In genomic region chr8:8624017-8624416, GRCm38 (mm10) we compare ENCODE assay signal across 20 mouse cellular contexts. TPM values are rescaled to one million over a fixed set of nuclear protein-coding genes. Genes with fewer than 3 reads are reported as not detected.
DNase-seq lines count a peak whose midpoint lies in the region; ATAC-seq and TF ChIP-seq lines count a peak whose summit lies in the region.
"Had no signal": no experiment of that assay in that cellular context is flagged by ENCODE, and none has a peak within 500 bp of the region (broad histone marks: within the 10 kb centered on the region; RNA-seq: fewer than 3 reads in every experiment).

No protein-coding gene starts in this region.

- no peak for TF ChIP-seq POLR2A in heart, adult 2 months (IDR thresholded peaks at IDR 0.05; ENCODE audit: insufficient read depth, low read depth, low read length)

- H3K9me3 ChIP-seq in forebrain, embryonic 14.5 days (replicated peaks; ENCODE audit: control insufficient read depth, low read length), result no peaks in the 10 kb centered on the region
- no peaks in the 10 kb centered on the region for H3K9me3 ChIP-seq in forebrain, embryonic 11.5 days (ENCODE audit: control insufficient read depth, low read length)
- no peaks in the 10 kb centered on the region for H3K9me3 ChIP-seq in kidney, embryonic 15.5 days (replicated peaks)
- H3K9me3 ChIP-seq in liver, postnatal 0 days (ENCODE audit: low read length), result no peaks in the 10 kb centered on the region
- H3K9me3 ChIP-seq: embryonic facial prominence, embryonic 15.5 days; heart, embryonic 12.5 days; hindbrain, embryonic 13.5 days; midbrain, embryonic 15.5 days; neural tube, embryonic 12.5 days had no signal

- no peak overlapping the region for H3K9ac ChIP-seq in forebrain, embryonic 14.5 days (ENCODE audit: low read length)
- no peak overlapping the region for H3K9ac ChIP-seq in forebrain, embryonic 11.5 days (ENCODE audit: low read length)
- no peak overlapping the region for H3K9ac ChIP-seq in heart, adult 2 months (ENCODE audit: low read depth, low read length)
- no peak overlapping the region for H3K9ac ChIP-seq in kidney, embryonic 15.5 days
- H3K9ac ChIP-seq in liver, postnatal 0 days (replicated peaks), result no peak overlapping the region
- H3K9ac ChIP-seq: embryonic facial prominence, embryonic 15.5 days; heart, embryonic 12.5 days; hindbrain, embryonic 13.5 days; midbrain, embryonic 15.5 days; neural tube, embryonic 12.5 days had no signal

- 55% methylated on average over 7 of the region's 7 CpGs for WGBS in forebrain, embryonic 14.5 days
- WGBS in forebrain, embryonic 11.5 days, result 67% methylated on average over 7 of the region's 7 CpGs
- WGBS in heart, adult 2 months, result 45% methylated on average over 7 of the region's 7 CpGs
- WGBS in kidney, embryonic 15.5 days, result 43% methylated on average over 7 of the region's 7 CpGs
- 59% methylated on average over 7 of the region's 7 CpGs for WGBS in liver, postnatal 0 days (ENCODE audit: insufficient replicate concordance)

- no peaks in the 10 kb centered on the region for H3K27me3 ChIP-seq in forebrain, embryonic 14.5 days (replicated peaks; ENCODE audit: control insufficient read depth, insufficient read depth, low read length)
- H3K27me3 ChIP-seq in forebrain, embryonic 11.5 days (ENCODE audit: control insufficient read depth, insufficient read depth, low read length), result no peaks in the 10 kb centered on the region
- H3K27me3 ChIP-seq in heart, adult 2 months (ENCODE audit: control insufficient read depth, insufficient read depth, low read length), result no peaks in the 10 kb centered on the region
- no peaks in the 10 kb centered on the region for H3K27me3 ChIP-seq in kidney, embryonic 15.5 days
- H3K27me3 ChIP-seq in liver, postnatal 0 days (ENCODE audit: insufficient read depth, low read length), result no peaks in the 10 kb centered on the region
- H3K27me3 ChIP-seq: embryonic facial prominence, embryonic 15.5 days; heart, embryonic 12.5 days; hindbrain, embryonic 13.5 days; midbrain, embryonic 15.5 days; neural tube, embryonic 12.5 days had no signal

- H3K36me3 ChIP-seq in forebrain, embryonic 14.5 days (ENCODE audit: control insufficient read depth, insufficient read depth, low read length), result peaks cover 52% of the 10 kb centered on the region
- H3K36me3 ChIP-seq in forebrain, embryonic 11.5 days (ENCODE audit: control insufficient read depth, insufficient read depth, low read length), result peaks cover 8% of the 10 kb centered on the region
- H3K36me3 ChIP-seq in heart, adult 2 months (ENCODE audit: control insufficient read depth, insufficient read depth, low read length), result peaks cover 14% of the 10 kb centered on the region
- peaks cover 52% of the 10 kb centered on the region for H3K36me3 ChIP-seq in kidney, embryonic 15.5 days
- H3K36me3 ChIP-seq in liver, postnatal 0 days (replicated peaks; ENCODE audit: insufficient read depth, low read length), result no peaks in the 10 kb centered on the region

- H3K4me1 ChIP-seq in forebrain, embryonic 14.5 days (ENCODE audit: control insufficient read depth, insufficient read depth, low read length), result peaks cover 30% of the 10 kb centered on the region
- peaks cover 12% of the 10 kb centered on the region for H3K4me1 ChIP-seq in forebrain, embryonic 11.5 days (replicated peaks; ENCODE audit: control insufficient read depth, insufficient read depth, low read length)
- peaks cover 8% of the 10 kb centered on the region for H3K4me1 ChIP-seq in heart, adult 2 months (ENCODE audit: control insufficient read depth, insufficient read depth, low read length)
- H3K4me1 ChIP-seq in kidney, embryonic 15.5 days, result peaks cover 20% of the 10 kb centered on the region
- no peaks in the 10 kb centered on the region; the same call in none of the 2 replicates for H3K4me1 ChIP-seq in brown adipose tissue, adult 24 weeks (ENCODE audit: control insufficient read depth, insufficient read depth, insufficient read length, low read length)
- H3K4me1 ChIP-seq in liver, postnatal 0 days (ENCODE audit: insufficient read depth), result no peaks in the 10 kb centered on the region

- ATAC-seq in forebrain, embryonic 14.5 days, result no peak
- no peak for ATAC-seq in forebrain, embryonic 11.5 days (replicated peaks; ENCODE audit: low FRiP score)
- ATAC-seq in kidney, embryonic 15.5 days (replicated peaks; ENCODE audit: low FRiP score), result no peak
- no peak for ATAC-seq in liver, postnatal 0 days
- ATAC-seq: midbrain, embryonic 15.5 days had no signal

- H3K79me2 ChIP-seq in heart, adult 2 months (replicated peaks; ENCODE audit: control insufficient read depth, insufficient read depth, low read length), result no peaks in the 10 kb centered on the region

- H3K27ac ChIP-seq in forebrain, embryonic 14.5 days (ENCODE audit: low read depth, low read length), result peak overlapping the region; percentile 49; the same call in 1 of the 2 replicates
- H3K27ac ChIP-seq in forebrain, embryonic 11.5 days (ENCODE audit: low read depth, low read length), result no peak overlapping the region
- H3K27ac ChIP-seq in heart, adult 2 months, result peak overlapping the region; percentile 51
- H3K27ac ChIP-seq in kidney, embryonic 15.5 days, result peak overlapping the region; percentile 5; the same call in 1 of the 2 replicates
- 0 out of 2 replicates have a peak overlapping the region, but pooled peaks have one; percentile 3 for H3K27ac ChIP-seq in brown adipose tissue, adult 24 weeks (replicated peaks; ENCODE audit: low read depth, low read length)
- H3K27ac ChIP-seq in liver, postnatal 0 days (ENCODE audit: low read depth), result no peak overlapping the region
- H3K27ac ChIP-seq: embryonic facial prominence, embryonic 15.5 days; hindbrain, embryonic 13.5 days; macrophage; midbrain, embryonic 15.5 days; neural tube, embryonic 12.5 days had no signal

- H3K4me2 ChIP-seq in forebrain, embryonic 14.5 days (ENCODE audit: low read length), result no peak overlapping the region
- H3K4me2 ChIP-seq in forebrain, embryonic 11.5 days (ENCODE audit: low read depth, low read length, severe bottlenecking), result no peak overlapping the region
- no peak overlapping the region for H3K4me2 ChIP-seq in kidney, embryonic 15.5 days
- H3K4me2 ChIP-seq in liver, postnatal 0 days (ENCODE audit: low read depth, low read length), result no peak overlapping the region
- H3K4me2 ChIP-seq: embryonic facial prominence, embryonic 15.5 days; heart, embryonic 12.5 days; hindbrain, embryonic 13.5 days; midbrain, embryonic 15.5 days; neural tube, embryonic 12.5 days had no signal

- H3K4me3 ChIP-seq in forebrain, embryonic 14.5 days (ENCODE audit: low read depth, low read length), result no peak overlapping the region
- no peak overlapping the region for H3K4me3 ChIP-seq in forebrain, embryonic 11.5 days (ENCODE audit: low read depth, low read length)
- H3K4me3 ChIP-seq in heart, adult 2 months, result no peak overlapping the region
- H3K4me3 ChIP-seq in kidney, embryonic 15.5 days (replicated peaks), result no peak overlapping the region
- H3K4me3 ChIP-seq in brown adipose tissue, adult 24 weeks (ENCODE audit: insufficient read depth, low read depth, low read length), result no peak overlapping the region
- H3K4me3 ChIP-seq in liver, postnatal 0 days (ENCODE audit: low read depth, low read length), result no peak overlapping the region
- H3K4me3 ChIP-seq: embryonic facial prominence, embryonic 15.5 days; heart, embryonic 12.5 days; hindbrain, embryonic 13.5 days; midbrain, embryonic 15.5 days; neural tube, embryonic 12.5 days had no signal

- no peak for TF ChIP-seq CTCF in heart, adult 2 months (IDR thresholded peaks at IDR 0.05)
- no peak for TF ChIP-seq CTCF in liver, postnatal 0 days (IDR thresholded peaks at IDR 0.05; ENCODE audit: low read depth)

- DNase-seq in forebrain, embryonic 14.5 days (ENCODE audit: low spot score), result no peak
- DNase-seq in forebrain, embryonic 11.5 days (ENCODE audit: low spot score), result no peak
- no peak for DNase-seq in heart, adult 2 months
- DNase-seq in heart, postnatal 10 days, result no peak
- no peak for DNase-seq in kidney, postnatal 14 days
- DNase-seq in liver, postnatal 0 days, result no peak
- DNase-seq: adrenal gland, postnatal 10 days; gastrocnemius, postnatal 36 days; layer of hippocampus, adult 9-11 months; right cerebral cortex, postnatal 14 days; spleen, adult 18-20 months; thymus, postnatal 25 days had no signal

- TF ChIP-seq EP300 in heart, adult 2 months (IDR thresholded peaks at IDR 0.05; ENCODE audit: insufficient read depth, low read depth, low read length), result no peak
- no peak for TF ChIP-seq EP300 in liver, postnatal 0 days (IDR thresholded peaks at IDR 0.05; ENCODE audit: low read depth)

- intact Hi-C loops in heart, adult 2 months (cut with DNase I), result no loop called here
- intact Hi-C loops in heart, postnatal 10 days (cut with DNase I), result no loop called here

RNA-seq across cellular contexts. Expression of gene Efnb2, which starts 37.0 kb away (rescaled TPM):
- polyA plus RNA-seq in forebrain, embryonic 14.5 days (2014; fragmentation: Nextera tagmentation; extraction: Ambion mirVana), result 48.9 and 50.2 TPM in 2 replicates
- 51.8 and 54.6 TPM in 2 replicates for polyA plus RNA-seq in forebrain, embryonic 11.5 days (2014; fragmentation: Nextera tagmentation; extraction: Ambion mirVana)
- total RNA-seq in heart, adult 2 months (2021), result 10 to 100 TPM; 16.8 to 24.1 TPM
- 22.2 and 27.8 TPM in 2 replicates for polyA plus RNA-seq in heart, adult 2 months (2012; rRNA removed)
- 10 to 100 TPM; 44.6 to 49.7 TPM for total RNA-seq in heart, postnatal 10 days (2021)
- 26.2 TPM in 2 replicates for polyA plus RNA-seq in kidney, embryonic 15.5 days (2015; fragmentation: Nextera tagmentation; extraction: Ambion mirVana)
- 3.3 and 6.5 TPM in 2 replicates for polyA plus RNA-seq in brown adipose tissue, adult 24 weeks (2012; ENCODE audit: insufficient read depth, insufficient read length, missing spikeins)
- 1.0 TPM in 2 replicates for polyA plus RNA-seq in liver, postnatal 0 days (2015; fragmentation: Nextera tagmentation; extraction: Ambion mirVana)

Comparison
In these comparisons a context has a peak if more than half of its experiments do, and no peak if none do; other contexts are left out.
1. H3K27ac ChIP-seq: peak in forebrain, embryonic 14.5 days (single experiment), heart, adult 2 months (single experiment), kidney, embryonic 15.5 days (single experiment) and brown adipose tissue, adult 24 weeks (single experiment); none in forebrain, embryonic 11.5 days (single experiment) and liver, postnatal 0 days (single experiment).